Mouse (Mus musculus) central nervous system, embryonic 18 days (tissue): Measurements from ENCODE around the gene Prrx1. TPM values are rescaled to one million over a fixed set of nuclear protein-coding genes. Genes with fewer than 3 reads are reported as not detected.

ENCODE experiments used
- polyA plus RNA-seq: library from polyadenylated mRNA; depleted of rRNA; stranded (reverse); fragments of >200 nt; gene quantifications from 2 replicates; pipeline ENCODE4 v1.2.3, GENCODE M21; 2012; rRNA removed

Prrx1 gene
- 3.1 and 5.5 TPM in 2 replicates for polyA plus RNA-seq

DNA sequence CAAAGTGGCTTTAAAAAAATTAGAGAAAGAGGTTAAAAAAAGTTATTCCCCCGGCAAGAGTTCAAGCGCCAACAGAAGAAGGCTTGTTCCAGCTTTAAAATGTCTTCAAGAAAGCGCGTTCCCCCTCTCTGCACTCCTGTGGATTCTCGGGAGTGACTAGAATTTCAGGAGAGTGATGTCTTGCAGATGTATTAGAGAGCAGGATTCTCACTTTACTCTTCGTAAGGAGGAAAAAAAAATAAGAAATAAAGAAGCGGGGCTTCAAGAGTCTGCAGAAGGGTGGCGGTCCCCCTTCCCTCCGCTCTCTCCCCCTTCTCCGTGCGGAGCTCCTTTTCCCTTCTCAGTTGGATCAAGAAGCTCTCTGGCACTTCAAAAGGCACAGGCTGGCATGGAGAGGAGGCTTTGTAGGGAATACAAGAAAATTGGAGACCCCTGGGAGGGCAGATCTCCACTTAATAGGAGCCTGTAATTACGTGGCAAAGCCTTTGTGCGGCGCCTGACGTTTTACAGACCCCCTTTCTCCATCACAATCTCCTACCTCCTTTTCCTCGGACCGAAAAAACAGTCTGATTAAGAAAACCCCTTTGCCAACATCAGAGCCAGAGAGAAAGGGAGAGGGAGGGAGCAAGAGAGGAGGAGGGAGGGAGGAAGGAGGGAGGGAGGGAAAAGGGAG is at the start of gene Prrx1:
Prrx1 (minus strand) TSS at position 610 of the 673 bp plus-strand sequence.

Other genes starting within 250 kb of the Prrx1 start
- gene Mroh9, start 228.0 kb downstream of the Prrx1 start, polyA plus RNA-seq: not detected in 2 replicates
- gene Gorab, start 90.0 kb upstream of the Prrx1 start, polyA plus RNA-seq: 14.4 and 14.5 TPM in 2 replicates